Mouse (Mus musculus) common myeloid progenitor, adult 5-6 weeks (primary cell): Measurements from ENCODE around the gene Map3k20. TPM values are rescaled to one million over a fixed set of nuclear protein-coding genes. Genes with fewer than 3 reads are reported as not detected.
A peak's percentile ranks its signal among the peaks of the same experiment; 100 is the strongest.

Source experiments
- ATAC-seq: replicated peaks from 2 replicates; pipeline ENCODE4 v1.8.0; 2016; ENCODE audit warnings: low read depth, mild to moderate bottlenecking, moderate TSS enrichment, inconsistent platforms; ENCODE audit not compliant: poor library complexity, severe bottlenecking
- total RNA-seq: library from RNA; stranded (forward); fragments of 200-1000, 187-1606 nt; gene quantifications from 2 replicates; pipeline ENCODE4 v1.2.3, GENCODE M21; 2017

Map3k20 gene
- total RNA-seq, 1 experiment from 2014 or later = 49.6 TPM

- ATAC-seq = peak; percentile 87
These were observed 33.0 kb downstream of the Map3k20 start for GRCm38 (mm10) chr2:72318421-72318820.

GRCm38 (mm10) chr2:72319028-72319798 is 33.8 kb downstream of the Map3k20 start:
- ATAC-seq = no peak; the same call in 1 of the 2 replicates

DNA sequence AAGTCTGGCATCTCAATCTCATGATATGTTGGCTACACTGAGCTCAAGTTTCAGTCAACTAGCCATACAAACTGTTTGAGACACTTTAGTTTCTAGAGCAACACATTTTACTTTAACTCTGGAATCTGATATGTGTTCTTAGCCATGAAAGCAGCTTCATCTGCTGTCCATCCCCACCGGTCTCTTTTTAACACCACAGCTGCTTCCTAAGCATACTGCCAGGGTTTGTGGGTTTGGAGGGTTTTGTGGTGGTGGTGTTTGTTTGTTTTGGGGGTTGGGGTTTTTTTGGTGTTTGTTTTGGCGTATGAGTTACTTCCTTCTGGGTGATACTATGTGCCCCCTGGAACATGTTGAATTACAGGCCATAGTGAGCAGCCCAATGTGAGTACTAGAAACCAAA is 35.2 kb downstream of the Map3k20 start:
- ATAC-seq = no peak

- ATAC-seq = no peak
These were observed 36.2 kb downstream of the Map3k20 start for GRCm38 (mm10) chr2:72321591-72321990.

GRCm38 (mm10) chr2:72322681-72323353 is 37.4 kb downstream of the Map3k20 start:
- ATAC-seq = peak; percentile 8; the same call in 1 of the 2 replicates

GRCm38 (mm10) chr2:72324436-72324835 is 39.0 kb downstream of the Map3k20 start:
- ATAC-seq = no peak

DNA sequence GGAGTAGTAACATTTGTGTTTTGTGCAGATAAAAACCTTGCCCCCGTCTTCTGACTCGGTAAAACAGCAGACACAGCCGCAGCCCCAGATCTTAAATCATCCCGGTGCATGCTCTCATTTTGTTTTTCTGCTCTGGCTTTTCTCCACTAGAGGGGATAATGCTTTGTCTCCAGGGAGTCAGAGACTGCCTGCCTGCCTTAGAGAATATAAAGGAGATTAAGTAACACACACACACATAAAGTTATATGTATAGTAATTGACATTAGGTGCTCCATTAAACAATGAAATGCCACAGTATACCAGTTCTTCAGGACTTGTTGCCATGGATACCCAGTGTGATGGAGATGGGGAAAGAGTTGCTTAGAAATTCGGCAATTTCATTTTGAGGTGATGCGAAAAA is 41.1 kb downstream of the Map3k20 start:
- ATAC-seq = no peak

DNA sequence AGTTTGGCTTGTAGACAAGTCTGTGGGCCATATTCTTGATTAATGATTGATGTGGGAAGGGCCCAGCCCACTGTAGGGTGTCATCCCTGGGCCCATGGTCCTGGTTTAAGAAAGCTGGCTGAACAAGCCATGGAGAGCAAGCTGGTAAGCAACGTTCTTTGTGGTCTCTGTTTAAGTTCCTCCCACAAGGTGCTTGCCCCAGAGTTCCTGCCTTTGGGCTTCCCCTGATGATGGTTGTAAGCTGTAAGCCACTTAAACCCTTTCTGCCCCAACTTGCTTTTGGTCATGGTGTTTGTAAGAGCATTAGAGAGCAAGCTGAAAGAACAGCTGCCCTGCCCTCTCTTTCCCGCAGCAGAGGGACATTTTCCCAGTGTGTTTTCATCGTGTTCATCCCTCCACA is 43.0 kb downstream of the Map3k20 start:
- peak; percentile 40; the same call in 1 of the 2 replicates for ATAC-seq

- peak; percentile 68 for ATAC-seq
These were observed 45.6 kb downstream of the Map3k20 start for GRCm38 (mm10) chr2:72330955-72331481.

GRCm38 (mm10) chr2:72332067-72332466 is 46.6 kb downstream of the Map3k20 start:
- no peak for ATAC-seq

DNA sequence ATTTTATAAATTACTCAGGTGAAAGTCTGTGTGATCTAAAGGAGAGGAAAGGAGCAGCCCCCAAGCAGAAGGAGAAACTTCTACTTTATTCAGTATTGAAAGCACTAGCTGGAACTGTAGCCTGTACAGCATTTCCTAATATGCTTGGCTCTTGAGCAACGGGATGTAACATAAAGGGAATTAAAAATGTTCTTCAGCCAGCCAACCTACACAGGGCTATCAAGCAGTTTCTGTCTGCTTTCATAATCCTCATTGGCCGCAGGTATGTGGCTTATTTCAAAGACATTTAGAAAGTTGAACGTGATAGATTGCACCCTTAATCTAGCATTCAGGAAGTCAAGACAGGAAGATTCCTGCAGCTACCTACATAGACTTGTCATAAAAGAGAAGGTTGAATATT is 47.8 kb downstream of the Map3k20 start:
- ATAC-seq = peak; percentile 30; the same call in 1 of the 2 replicates

GRCm38 (mm10) chr2:72336840-72337239 is 51.4 kb downstream of the Map3k20 start:
- peak; percentile 32; the same call in 1 of the 2 replicates for ATAC-seq

GRCm38 (mm10) chr2:72345281-72345680 is 59.8 kb downstream of the Map3k20 start:
- no peak for ATAC-seq

DNA sequence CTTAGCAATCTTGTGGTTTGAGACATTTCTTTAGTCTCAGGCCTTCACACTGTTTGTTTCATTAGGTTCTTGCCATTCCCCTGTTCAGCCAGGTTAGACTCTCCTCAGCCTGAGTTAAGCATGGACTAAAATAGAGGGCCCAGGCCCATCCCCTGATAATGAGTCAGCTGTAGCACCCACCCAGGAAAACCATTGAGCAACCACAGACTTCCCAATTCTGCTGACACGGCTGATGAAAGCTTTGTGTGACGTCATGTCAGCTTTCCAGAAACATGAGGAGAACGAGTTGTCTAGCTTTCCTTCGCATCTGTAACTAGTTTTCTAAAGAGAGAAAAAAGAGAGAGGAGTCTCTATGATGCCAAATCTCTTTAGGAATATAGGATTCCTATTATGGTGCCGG is 65.9 kb downstream of the Map3k20 start:
- ATAC-seq = peak; percentile 45

DNA sequence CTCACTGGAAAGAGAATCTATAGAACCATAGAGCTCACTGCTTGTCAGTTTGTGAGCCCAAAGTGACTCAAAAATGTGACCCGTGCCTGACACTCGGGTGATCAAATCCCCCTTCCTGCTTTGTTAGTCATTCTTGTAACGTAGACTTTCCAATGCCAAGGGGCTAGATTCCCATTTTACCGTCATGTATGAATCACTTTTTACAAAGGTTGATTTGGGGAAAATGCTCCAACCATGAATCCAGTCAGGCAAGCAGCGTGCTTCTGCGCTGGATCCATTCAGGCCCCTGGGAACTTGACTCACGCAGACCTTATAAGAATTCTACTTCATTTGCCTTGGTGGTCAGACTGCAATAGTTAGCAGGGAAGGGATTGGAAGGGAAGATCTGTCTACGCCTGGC is 66.3 kb downstream of the Map3k20 start:
- ATAC-seq = no peak

DNA sequence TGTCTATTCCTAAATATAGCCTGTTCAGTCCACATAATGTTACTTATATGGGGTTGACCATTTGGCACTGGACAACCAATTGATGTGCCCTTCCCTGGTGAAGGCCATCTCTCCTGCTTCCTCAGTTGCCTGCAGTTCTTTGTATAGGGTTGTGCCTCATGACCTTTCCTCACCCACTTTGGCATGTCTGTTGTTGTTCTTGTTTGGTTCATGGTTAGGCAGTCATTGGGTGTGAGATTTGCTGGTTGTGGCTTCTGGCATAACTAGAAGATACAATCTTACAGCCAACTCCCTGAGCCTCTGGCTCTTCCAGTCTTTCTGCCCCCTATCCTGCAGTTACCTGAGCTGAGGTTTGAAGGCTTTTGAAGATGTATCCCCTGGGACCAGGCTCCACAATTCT is 67.3 kb downstream of the Map3k20 start:
- no peak for ATAC-seq

DNA sequence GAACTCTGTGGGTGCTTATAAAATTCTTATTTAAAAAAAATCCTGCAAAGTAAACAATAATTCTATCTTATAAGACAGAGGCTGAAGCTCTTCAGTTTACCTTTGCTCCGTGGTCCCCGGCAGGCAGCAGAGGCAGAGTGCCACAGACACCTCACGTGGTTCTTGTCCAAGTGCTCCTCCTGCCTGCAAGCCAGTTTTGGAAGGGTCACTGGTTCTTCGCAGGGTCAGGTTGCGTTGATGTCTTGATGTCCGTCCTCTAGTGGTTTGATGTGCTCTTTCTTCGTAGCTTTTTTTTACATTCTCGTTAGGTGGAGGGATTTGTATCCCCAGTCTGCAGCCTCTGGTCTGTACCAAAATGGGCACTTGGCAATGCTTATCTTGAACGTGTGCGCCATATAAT is 71.0 kb downstream of the Map3k20 start:
- ATAC-seq = no peak

- ATAC-seq = no peak
These were observed 76.1 kb downstream of the Map3k20 start for GRCm38 (mm10) chr2:72361572-72361971.

DNA sequence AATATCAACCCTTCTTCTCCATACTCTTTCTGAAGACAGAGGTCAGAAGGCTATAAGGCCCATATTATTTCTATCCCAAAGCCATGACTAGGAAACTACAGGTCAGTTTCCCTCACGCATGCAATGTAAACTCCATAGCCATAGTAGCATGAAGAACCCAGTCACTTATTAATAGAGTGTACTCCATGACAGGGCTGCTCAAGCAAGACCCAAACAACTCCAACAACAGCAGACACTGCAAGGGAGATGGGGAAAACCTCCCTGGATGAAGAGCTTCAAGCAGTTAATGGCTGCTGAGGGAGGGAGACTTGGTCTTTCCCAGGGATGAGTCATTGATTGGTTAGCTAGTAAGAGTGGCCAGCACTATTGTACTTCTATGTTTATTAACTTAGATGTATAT is 78.0 kb downstream of the Map3k20 start:
- ATAC-seq = no peak

DNA sequence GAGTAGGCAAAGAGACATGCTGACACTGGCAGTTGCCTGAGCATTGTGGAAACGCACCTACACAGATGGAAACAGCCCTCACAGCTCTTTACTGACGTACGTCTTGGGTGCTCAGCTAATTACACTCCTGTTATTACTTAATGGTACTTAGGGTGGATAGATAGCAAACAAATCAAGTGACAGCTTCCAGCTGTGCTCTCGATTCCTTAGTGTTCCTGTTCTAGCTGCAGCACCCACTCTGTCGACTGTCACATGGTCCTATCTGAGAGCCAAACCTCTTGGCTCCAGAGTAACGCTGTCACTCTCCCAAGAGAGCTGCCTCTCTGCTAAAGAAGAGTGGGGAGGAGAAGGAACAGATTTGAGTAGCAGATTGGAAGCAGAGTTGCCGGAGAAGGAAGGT is 80.5 kb downstream of the Map3k20 start:
- ATAC-seq = no peak

DNA sequence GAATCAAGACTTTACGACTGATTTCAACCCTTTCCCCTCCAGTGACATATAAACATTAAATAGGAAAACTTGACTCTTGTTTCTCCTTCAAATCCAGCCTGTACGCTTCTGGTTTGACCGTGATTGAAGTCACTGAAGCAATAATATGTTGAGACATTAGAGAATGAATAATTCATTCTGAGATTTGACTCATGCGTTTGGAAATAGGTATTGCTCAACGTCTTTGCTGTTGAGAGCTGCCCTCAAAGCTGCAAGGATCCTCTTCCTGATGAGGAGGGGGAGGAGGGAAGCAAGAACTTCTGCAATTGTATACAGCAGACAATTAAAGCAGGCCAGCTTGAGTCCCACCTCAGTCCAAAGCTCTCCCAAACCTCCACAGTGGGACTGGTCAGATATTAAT is 81.1 kb downstream of the Map3k20 start:
- ATAC-seq = peak; percentile 76
